Mouse (Mus musculus) liver, postnatal 0 days (tissue): ENCODE data around the gene Abcf1. TPM values are rescaled to one million over a fixed set of nuclear protein-coding genes. Genes with fewer than 3 reads are reported as not detected.
"Not testable (repeated sequence)": the region's sequence is repeated elsewhere in the genome, so short reads cannot be mapped to it uniquely, and the experiment has no call there.

ENCODE experiments used
- ATAC-seq: fragments of 200-750 bp; cut with Nextera tagmentation; 2 replicates; pipeline ENCODE4 v1.8.0; 2017; ENCODE audit warnings: mild to moderate bottlenecking, moderate library complexity
- DNase-seq: peaks from one replicate; pipeline ENCODE4 v3.0.0-alpha.2; 2016
- H3K27ac ChIP-seq: fragments of 300-500 bp; sonication (generic); 2 replicates; pipeline ENCODE4 v1.5.1; 2014; ENCODE audit warnings: antibody characterized with exemption, moderate library complexity, mild to moderate bottlenecking, low read depth
- H3K27me3 ChIP-seq: fragments of 300-500 bp; sonication (generic); 2 replicates; pipeline ENCODE4 v1.6.1; 2014; ENCODE audit warnings: low read length, control low read depth, mixed read lengths; ENCODE audit not compliant: insufficient read depth
- H3K36me3 ChIP-seq: fragments of 300-500 bp; sonication (generic); replicated peaks from 2 replicates; pipeline ENCODE4 v1.6.1; 2014; ENCODE audit warnings: mild to moderate bottlenecking, control low read depth, low read length, moderate library complexity, mixed read lengths; ENCODE audit not compliant: insufficient read depth
- H3K4me1 ChIP-seq: fragments of 300-500 bp; sonication (generic); 2 replicates; pipeline ENCODE4 v1.6.1; 2014; ENCODE audit warnings: antibody characterized with exemption, mild to moderate bottlenecking, control low read depth; ENCODE audit not compliant: insufficient read depth
- H3K4me2 ChIP-seq: fragments of 300-500 bp; sonication (generic); 2 replicates; pipeline ENCODE4 v1.6.1; 2014; ENCODE audit warnings: low read depth, mild to moderate bottlenecking, low read length, moderate library complexity, mixed read lengths
- H3K4me3 ChIP-seq: fragments of 300-500 bp; sonication (generic); 2 replicates; pipeline ENCODE4 v1.5.1; 2014; ENCODE audit warnings: low read depth, low read length
- H3K9ac ChIP-seq: fragments of 300-500 bp; sonication (generic); replicated peaks from 2 replicates; pipeline ENCODE4 v1.6.1; 2014; ENCODE audit warnings: mild to moderate bottlenecking, moderate library complexity
- H3K9me3 ChIP-seq: fragments of 300-500 bp; sonication (generic); 2 replicates; pipeline ENCODE4 v1.6.1; 2016; ENCODE audit warnings: mild to moderate bottlenecking, control low read depth, low read length, mixed read lengths
- CTCF ChIP-seq: sonication (generic); IDR thresholded peaks from 2 replicates; pipeline ENCODE4 v1.5.1; 2016; ENCODE audit warnings: antibody characterized with exemption, low read depth
- EP300 ChIP-seq: IDR thresholded peaks from 2 replicates; pipeline ENCODE4 v1.6.1; 2016; ENCODE audit warnings: antibody characterized with exemption, low read depth, mild to moderate bottlenecking
- WGBS: fragments of 180-500 bp; shearing (Covaris S2); extraction: QIAGEN DNeasy Blood & Tissue Kit; methylation state at CpG from one replicate; pipeline ENCODE4 v1.1.7; 2014; ENCODE audit not compliant: insufficient replicate concordance; 5-methylcytosine and 5-hydroxymethylcytosine counted together
- polyA plus RNA-seq: library from polyadenylated mRNA; unstranded; fragments of >200 nt; fragmentation: Nextera tagmentation; extraction: Ambion mirVana; gene quantifications from 2 replicates; pipeline ENCODE4 v1.2.1, GENCODE M21; 2015

The Abcf1 gene
- polyA plus RNA-seq, 1 experiment from 2014 or later = 47.7 TPM

DNA sequence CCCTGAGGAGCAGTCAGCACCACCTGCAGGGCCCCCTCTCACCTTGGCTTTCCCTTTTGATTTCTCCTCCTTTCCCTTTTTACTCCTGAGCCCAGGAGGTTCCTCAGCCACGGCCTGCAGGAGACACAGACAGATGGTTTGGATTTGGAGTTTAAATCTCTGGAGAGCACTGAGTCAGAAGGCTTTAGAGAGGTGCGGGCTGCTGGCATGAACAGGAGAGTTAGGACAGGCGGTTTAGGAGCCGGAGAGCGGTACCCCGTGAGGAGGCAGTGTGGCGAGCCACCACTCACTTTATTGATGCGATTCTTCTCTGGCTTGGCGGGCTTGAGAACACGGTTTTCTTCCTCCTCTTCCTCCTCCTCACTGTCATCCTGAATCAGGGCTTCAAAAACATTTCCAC lies 6.3 kb downstream of the Abcf1 start:
- TF ChIP-seq CTCF = no peak
- TF ChIP-seq EP300 = no peak
- 94% methylated on average over 10 of the region's 10 CpGs for WGBS
- Histone ChIP-seq H3K27ac (no peak overlapping the region), H3K27me3 (no peaks in the 10 kb centered on the region), H3K36me3 (peaks cover 62% of the 10 kb centered on the region), H3K4me1 (peaks cover 2% of the 10 kb centered on the region), H3K4me2 (no peak overlapping the region), H3K9me3 (no peaks in the 10 kb centered on the region), H3K4me3 (no peak overlapping the region), H3K9ac (no peak overlapping the region)
- ATAC-seq (no peak), DNase-seq (no peak)

DNA sequence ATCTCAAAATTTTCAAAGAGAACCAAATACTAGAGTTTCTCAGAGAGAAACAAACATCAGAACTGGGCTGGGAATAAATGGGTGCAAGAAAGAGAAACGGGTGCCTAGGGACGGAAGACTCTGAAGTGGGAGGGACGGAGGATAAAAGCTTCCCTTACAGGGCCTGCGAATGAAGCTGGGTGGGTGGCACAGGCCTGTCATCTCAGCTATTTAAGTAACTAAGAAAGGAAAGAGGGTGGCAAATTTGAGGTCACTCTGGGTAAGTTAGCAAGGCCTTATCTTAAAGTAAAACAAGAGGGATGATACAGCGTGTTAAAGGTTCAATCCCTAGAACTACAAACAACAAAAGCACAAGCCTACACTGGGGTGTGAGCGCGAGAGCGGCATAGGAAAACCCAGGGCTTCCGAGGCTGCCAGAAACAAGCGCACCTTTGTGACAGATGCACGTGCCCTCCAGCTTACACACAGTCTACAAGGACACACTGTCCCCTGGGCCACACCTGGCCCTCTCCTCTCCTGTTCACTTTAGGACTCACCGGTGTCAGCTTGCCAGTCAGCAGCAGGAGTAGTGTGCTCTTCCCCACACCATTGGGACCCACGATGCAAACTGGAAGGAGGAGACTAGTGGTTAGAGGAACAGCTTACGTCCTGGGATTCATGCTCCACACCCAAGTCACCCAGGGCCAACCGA lies 10.9 kb downstream of the Abcf1 start:
- Histone ChIP-seq H3K4me1 (no peaks in the 10 kb centered on the region), H3K27ac (no peak overlapping the region), H3K9ac (no peak overlapping the region), H3K36me3 (peaks cover 74% of the 10 kb centered on the region), H3K27me3 (no peaks in the 10 kb centered on the region), H3K4me3 (no peak overlapping the region), H3K9me3 (no peaks in the 10 kb centered on the region), H3K4me2 (no peak overlapping the region)
- WGBS = 89% methylated on average over 15 of the region's 15 CpGs
- ATAC-seq (no peak), DNase-seq (no peak)
- TF ChIP-seq EP300 = no peak

DNA sequence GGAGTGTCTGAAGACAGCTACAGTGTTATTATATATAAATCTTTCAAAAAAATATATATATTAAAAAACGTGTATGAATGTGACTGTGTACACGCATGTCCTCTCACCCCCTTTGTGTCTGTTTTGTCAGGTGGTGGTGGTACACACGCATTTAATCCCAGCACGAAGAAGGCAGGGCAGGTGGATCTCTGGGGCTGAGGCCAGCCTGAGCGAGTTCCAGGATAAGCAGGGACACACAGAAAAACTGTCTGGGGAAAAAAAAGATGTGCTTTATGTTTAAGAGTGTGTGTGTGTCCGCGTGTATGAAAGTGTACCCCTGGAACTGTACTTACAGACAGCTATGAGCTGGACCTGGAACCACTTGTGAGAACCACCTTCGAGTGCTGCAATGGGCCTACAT lies 14.9 kb downstream of the Abcf1 start:
- 76% methylated on average over 8 of the region's 8 CpGs for WGBS
- H3K4me3 ChIP-seq = no peak overlapping the region

DNA sequence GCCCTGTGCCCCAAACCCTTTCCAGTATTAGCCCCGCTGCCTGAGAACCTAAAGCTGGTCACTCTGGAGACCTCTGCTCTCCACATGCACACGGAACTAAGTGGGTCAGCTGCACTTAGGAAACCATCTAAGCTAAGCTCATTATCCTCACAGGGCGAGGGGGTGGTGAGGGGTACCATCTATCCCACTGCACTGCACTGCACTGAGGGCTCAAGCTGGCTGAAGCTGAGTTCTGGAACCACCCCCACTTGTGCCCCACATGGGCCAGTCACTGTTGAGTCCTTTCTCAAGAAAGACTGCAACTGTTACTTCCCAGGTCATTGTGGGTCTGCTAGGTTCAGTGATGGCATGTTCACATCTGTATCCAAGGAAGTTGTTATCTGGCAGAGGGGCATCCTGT lies 17.0 kb downstream of the Abcf1 start:
- H3K4me2 ChIP-seq, H3K27ac ChIP-seq, H3K9me3 ChIP-seq, H3K27me3 ChIP-seq, H3K9ac ChIP-seq, DNase-seq, H3K4me3 ChIP-seq, ATAC-seq, H3K4me1 ChIP-seq: not testable (repeated sequence)
- H3K36me3 ChIP-seq = peaks cover 18% of the 10 kb centered on the region
- 84% methylated on average over 2 of the region's 3 CpGs for WGBS

More for the DNA sequence above, 14.9 kb downstream of the Abcf1 start:
- Histone ChIP-seq H3K27me3 (no peaks in the 10 kb centered on the region), H3K27ac (no peak overlapping the region), H3K4me2 (no peak overlapping the region), H3K4me1 (no peaks in the 10 kb centered on the region), H3K36me3 (peaks cover 39% of the 10 kb centered on the region), H3K9ac (no peak overlapping the region), H3K9me3 (no peaks in the 10 kb centered on the region)
- no peak for ATAC-seq
- TF ChIP-seq EP300 (no peak), CTCF (no peak)
- no peak for DNase-seq

DNA sequence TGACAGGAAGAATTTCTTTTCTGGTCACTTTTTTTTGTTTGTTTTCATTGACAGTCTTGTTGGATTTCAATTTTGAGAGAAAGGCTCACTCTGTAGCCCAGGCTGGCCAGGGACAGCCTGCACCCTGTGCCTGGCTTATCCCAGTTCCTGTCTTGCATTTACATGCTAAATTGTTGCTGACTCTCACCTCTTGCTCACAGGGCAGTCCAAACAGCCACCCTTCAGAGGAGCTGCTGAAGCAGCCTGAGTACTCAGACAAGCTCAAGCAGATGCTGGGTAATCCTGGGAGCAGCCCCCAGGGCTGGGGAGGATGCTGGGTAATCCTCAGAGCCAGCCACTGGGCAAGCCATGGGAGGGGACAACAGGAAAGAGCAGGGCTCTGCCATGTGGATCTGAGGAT lies 18.6 kb downstream of the Abcf1 start:
- H3K9me3 ChIP-seq, H3K4me2 ChIP-seq, H3K9ac ChIP-seq, DNase-seq, H3K4me3 ChIP-seq, H3K27ac ChIP-seq, H3K4me1 ChIP-seq, H3K27me3 ChIP-seq, H3K36me3 ChIP-seq, ATAC-seq: not testable (repeated sequence)

DNA sequence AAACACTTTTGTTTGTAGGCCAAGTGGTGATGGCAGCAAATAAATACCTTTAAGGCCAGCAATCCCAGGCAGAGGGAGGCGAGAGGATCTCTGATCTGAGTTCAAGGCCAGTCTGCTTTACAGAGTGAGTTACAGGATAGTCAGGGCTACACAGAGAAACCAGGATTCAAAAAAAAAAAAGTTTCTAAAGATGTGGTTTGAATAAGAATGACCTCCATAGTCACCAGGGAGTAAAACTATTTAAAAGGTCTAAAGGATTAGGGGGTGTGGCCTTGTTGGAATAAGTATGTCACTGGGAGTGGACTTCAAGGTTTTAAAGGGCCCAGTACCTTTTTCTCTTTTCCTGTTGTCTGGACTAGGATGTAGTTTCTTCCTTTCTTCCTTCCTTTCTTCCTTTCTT lies 29.6 kb downstream of the Abcf1 start:
- Histone ChIP-seq H3K36me3 (no peaks in the 10 kb centered on the region), H3K4me3 (no peak overlapping the region), H3K4me1 (no peaks in the 10 kb centered on the region), H3K27me3 (no peaks in the 10 kb centered on the region), H3K4me2 (no peak overlapping the region), H3K27ac (no peak overlapping the region), H3K9ac (no peak overlapping the region), H3K9me3 (no peaks in the 10 kb centered on the region)
- no peak for TF ChIP-seq EP300
- no peak for TF ChIP-seq CTCF
- no peak for ATAC-seq
- 66% methylated on average over 1 of the region's 1 CpGs for WGBS
- DNase-seq = no peak

DNA sequence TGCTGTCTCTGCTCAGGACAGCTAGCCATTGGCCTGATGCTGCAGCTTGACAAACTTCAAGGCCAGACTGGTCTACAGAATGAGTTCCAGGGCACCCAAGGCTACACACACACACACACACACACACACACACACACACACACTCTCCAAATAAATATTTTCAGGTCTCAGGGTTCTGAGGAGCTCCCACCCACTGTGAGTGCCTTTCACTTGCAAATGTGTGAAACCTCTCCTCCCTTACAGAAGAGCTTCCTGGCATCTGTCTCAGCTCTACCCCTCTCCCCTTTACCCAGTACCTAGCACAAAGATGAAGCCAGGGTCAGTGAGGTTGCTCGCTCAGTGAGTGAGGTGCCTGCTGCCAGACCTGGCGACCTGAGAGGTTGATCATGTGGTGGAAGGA lies 30.5 kb downstream of the Abcf1 start:
- WGBS = 59% methylated on average over 2 of the region's 2 CpGs

More for the DNA sequence above, 30.5 kb downstream of the Abcf1 start:
- Histone ChIP-seq H3K9me3 (no peaks in the 10 kb centered on the region), H3K4me3 (no peak overlapping the region), H3K27me3 (no peaks in the 10 kb centered on the region), H3K9ac (no peak overlapping the region), H3K27ac (no peak overlapping the region), H3K4me1 (no peaks in the 10 kb centered on the region), H3K36me3 (no peaks in the 10 kb centered on the region), H3K4me2 (no peak overlapping the region)
- no peak for DNase-seq
- TF ChIP-seq CTCF (no peak), EP300 (no peak)
- no peak for ATAC-seq
